33 mouse cellular contexts compared by ENCODE assay signal in the genomic region with DNA sequence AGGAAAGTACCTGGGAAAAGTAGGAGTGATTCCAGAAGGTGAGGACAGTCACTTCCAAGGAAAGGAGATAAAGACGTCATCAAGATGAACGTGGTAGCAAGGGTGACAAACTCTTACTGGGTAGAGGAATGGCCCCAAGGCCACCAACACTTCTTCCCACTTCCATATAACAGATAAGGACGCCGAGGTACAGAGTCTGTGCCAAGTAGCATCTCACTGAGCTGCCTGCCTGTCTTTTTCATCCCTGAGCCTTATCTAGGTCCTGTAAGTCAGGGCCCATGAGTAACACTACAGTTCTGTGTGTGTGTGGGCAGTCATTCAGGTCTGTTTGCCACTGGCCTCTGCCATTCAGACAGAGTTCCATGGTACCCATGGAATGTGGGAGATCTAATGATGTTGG. TPM values are rescaled to one million over a fixed set of nuclear protein-coding genes. Genes with fewer than 3 reads are reported as not detected.
"Had no signal": no experiment of that assay in that cellular context is flagged by ENCODE, and none has a peak within 500 bp of the region (broad histone marks: within the 10 kb centered on the region; RNA-seq: fewer than 3 reads in every experiment).

No protein-coding gene starts in this region.

- H3K27ac ChIP-seq: heart, embryonic 10.5 days; heart, embryonic 13.5 days; heart, embryonic 15.5 days; hindbrain, embryonic 10.5 days; hindbrain, embryonic 12.5 days; hindbrain, embryonic 13.5 days; hindbrain, embryonic 14.5 days; hindbrain, embryonic 15.5 days; hindbrain, postnatal 0 days; intestine, embryonic 15.5 days; kidney, embryonic 15.5 days; kidney, postnatal 0 days; layer of hippocampus, adult 2 months; left cerebral cortex, adult 2 months had no signal

- DNase-seq: heart, postnatal 10 days; heart, postnatal 14 days; heart, postnatal 36 days; kidney, adult 11 months; kidney, adult 18-20 months; kidney, adult 2 months; kidney, adult 8-10 months; kidney, adult 9 months; kidney, postnatal 10 days; kidney, postnatal 14 days; kidney, postnatal 25 days; kidney, postnatal 36 days; layer of hippocampus, adult 9-11 months; layer of hippocampus, postnatal 36 days had no signal

- H3K9me3 ChIP-seq: heart, embryonic 10.5 days; heart, embryonic 13.5 days; heart, embryonic 15.5 days; hindbrain, embryonic 10.5 days; hindbrain, embryonic 12.5 days; hindbrain, embryonic 13.5 days; hindbrain, embryonic 15.5 days; intestine, embryonic 15.5 days; kidney, embryonic 15.5 days had no signal

- H3K4me2 ChIP-seq: heart, embryonic 13.5 days; heart, embryonic 15.5 days; hindbrain, embryonic 12.5 days; hindbrain, embryonic 13.5 days; hindbrain, embryonic 14.5 days; hindbrain, embryonic 15.5 days; intestine, embryonic 15.5 days; kidney, embryonic 15.5 days had no signal

- H3K36me3 ChIP-seq: heart, embryonic 10.5 days; heart, embryonic 13.5 days; heart, embryonic 15.5 days; hindbrain, embryonic 10.5 days; hindbrain, embryonic 12.5 days; hindbrain, embryonic 13.5 days; hindbrain, embryonic 15.5 days; intestine, embryonic 15.5 days; kidney, embryonic 15.5 days had no signal

- H3K9ac ChIP-seq: heart, embryonic 13.5 days; heart, embryonic 15.5 days; hindbrain, embryonic 12.5 days; hindbrain, embryonic 13.5 days; hindbrain, embryonic 14.5 days; hindbrain, embryonic 15.5 days; intestine, embryonic 15.5 days; kidney, embryonic 15.5 days had no signal

- H3K4me3 ChIP-seq: heart, embryonic 10.5 days; heart, embryonic 13.5 days; heart, embryonic 15.5 days; hindbrain, embryonic 10.5 days; hindbrain, embryonic 12.5 days; hindbrain, embryonic 13.5 days; hindbrain, embryonic 15.5 days; intestine, embryonic 15.5 days; kidney, embryonic 15.5 days; layer of hippocampus, adult 2 months; left cerebral cortex, adult 2 months had no signal

- H3K4me1 ChIP-seq: intestine, embryonic 15.5 days had no signal

- H3K27me3 ChIP-seq: hindbrain, embryonic 12.5 days; hindbrain, embryonic 13.5 days; hindbrain, embryonic 15.5 days; kidney, embryonic 15.5 days had no signal

- ATAC-seq: hindbrain, embryonic 16.5 days; hindbrain, postnatal 0 days; inflammation-experienced regulatory T-cells, adult 6 months; intestine, embryonic 15.5 days; intestine, embryonic 16.5 days; intestine, postnatal 0 days had no signal

RNA-seq across cellular contexts. Expression of gene Pcsk6, which starts 23.4 kb away (rescaled TPM):
- total RNA-seq: hematopoietic stem cell, adult 5-6 weeks had no signal
- polyA plus RNA-seq: inflammation-experienced regulatory T-cells, adult 6 months had no signal
